Mouse (Mus musculus) heart, adult 2 months (tissue): ENCODE results near the gene Il10ra.

Experiments used
- EP300 ChIP-seq: fragments of 200-500 bp; IDR thresholded peaks from 2 replicates; pipeline ENCODE4 v1.6.1; 2011; ENCODE audit warnings: low read depth, low read length, control low read depth; ENCODE audit not compliant: insufficient read depth
- POLR2A ChIP-seq: fragments of 200-500 bp; IDR thresholded peaks from 2 replicates; pipeline ENCODE4 v1.6.1; 2011; ENCODE audit warnings: mild to moderate bottlenecking, low read depth, low read length, control low read depth; ENCODE audit not compliant: insufficient read depth

- TF ChIP-seq POLR2A (no peak), EP300 (no peak)
Observed at GRCm38 (mm10) chr9:45280891-45281290, 11.9 kb upstream of the Il10ra start.
